Mouse (Mus musculus) spleen, adult 2 months (tissue): Measurements from ENCODE around the gene Nts. TPM values are rescaled to one million over a fixed set of nuclear protein-coding genes. Genes with fewer than 3 reads are reported as not detected.

Experiments
- DNase-seq, 2 experiments: peaks; one replicate each; pipeline versions ENCODE4 v3.0.0 to v3.0.0-alpha.2; 2012 to 2021; ENCODE audit warnings: low spot score in 2 of 2, low read depth in 1 of 2
- H3K27ac ChIP-seq: fragments of 200-500 bp; 2 replicates; pipeline ENCODE4 v1.5.1; 2012; ENCODE audit warnings: low read length, inconsistent platforms; ENCODE audit not compliant: insufficient read depth
- H3K27me3 ChIP-seq: fragments of 200-500 bp; 2 replicates; pipeline ENCODE4 v1.6.1; 2012; ENCODE audit warnings: mild to moderate bottlenecking, moderate library complexity, low read length, inconsistent platforms; ENCODE audit not compliant: control insufficient read depth, insufficient read depth
- H3K36me3 ChIP-seq: fragments of 200-500 bp; 2 replicates; pipeline ENCODE4 v1.6.1; 2012; ENCODE audit warnings: mild to moderate bottlenecking, low read length, inconsistent platforms; ENCODE audit not compliant: control insufficient read depth, insufficient read depth
- H3K4me1 ChIP-seq: fragments of 200-500 bp; 2 replicates; pipeline ENCODE4 v1.6.1; 2011; ENCODE audit warnings: inconsistent platforms; ENCODE audit not compliant: control insufficient read depth, insufficient read depth, insufficient read length
- H3K4me3 ChIP-seq: fragments of 200-500 bp; 2 replicates; pipeline ENCODE4 v1.5.1; 2011; ENCODE audit warnings: mild to moderate bottlenecking, inconsistent platforms; ENCODE audit not compliant: insufficient read depth, insufficient read length; ENCODE audit errors: extremely low read depth
- CTCF ChIP-seq: fragments of 200-500 bp; IDR thresholded peaks from 2 replicates; pipeline ENCODE4 v1.5.1; 2011; ENCODE audit warnings: mild to moderate bottlenecking, inconsistent platforms; ENCODE audit not compliant: insufficient read depth, insufficient read length, insufficient replicate concordance; ENCODE audit errors: extremely low read depth
- POLR2A ChIP-seq: fragments of 200-500 bp; IDR thresholded peaks from 2 replicates; pipeline ENCODE4 v1.6.1; 2011; ENCODE audit warnings: low read depth, low read length, inconsistent platforms
- WGBS: fragments of 180-500 bp; shearing (Covaris S2); methylation state at CpG from one replicate; pipeline ENCODE4 v1.1.7; 2018; 5-methylcytosine and 5-hydroxymethylcytosine counted together
- polyA plus RNA-seq: library from polyadenylated mRNA; depleted of rRNA; stranded (reverse); fragments of >200 nt; gene quantifications from 2 replicates; pipeline ENCODE4 v1.2.3, GENCODE M21; 2012; rRNA removed

Nts gene
- polyA plus RNA-seq: 0.07 and 0.11 TPM in 2 replicates

DNA sequence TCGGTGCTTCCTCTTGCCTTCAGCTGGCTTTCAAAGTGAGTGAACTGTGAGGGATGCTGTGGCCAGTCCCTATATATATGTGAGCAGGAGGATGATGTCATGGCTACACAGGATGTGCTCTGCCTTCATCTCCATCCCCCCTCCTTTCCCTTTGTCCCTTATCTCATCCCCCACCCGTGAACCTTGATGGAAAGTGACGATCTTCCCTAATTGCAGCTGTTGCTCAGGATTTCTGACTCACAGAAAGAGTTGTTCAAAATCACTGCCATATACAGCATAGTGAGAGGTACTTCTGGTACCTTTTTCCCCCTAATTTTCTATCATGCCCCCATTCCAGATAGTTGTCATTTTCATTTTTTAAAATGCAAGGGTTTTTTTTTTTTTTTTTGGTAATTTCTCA lies at the start of gene Nts:
Gene Nts, minus strand, starts transcription at position 101 of the 400 bp plus-strand sequence.
- H3K4me3 ChIP-seq: no peak within 1 kb of the TSS
- whole genome bisulfite sequencing: 10% methylated on average over 3 of the region's 3 CpGs
- no peaks in the 10 kb centered on the region for H3K4me1 ChIP-seq
- H3K27ac ChIP-seq: no peak within 1 kb of the TSS
- DNase-seq: no peak
- TF ChIP-seq POLR2A (no peak), CTCF (no peak)
- H3K27me3 ChIP-seq: no peaks in the 10 kb centered on the region
- no peaks in the 10 kb centered on the region for H3K36me3 ChIP-seq

DNA sequence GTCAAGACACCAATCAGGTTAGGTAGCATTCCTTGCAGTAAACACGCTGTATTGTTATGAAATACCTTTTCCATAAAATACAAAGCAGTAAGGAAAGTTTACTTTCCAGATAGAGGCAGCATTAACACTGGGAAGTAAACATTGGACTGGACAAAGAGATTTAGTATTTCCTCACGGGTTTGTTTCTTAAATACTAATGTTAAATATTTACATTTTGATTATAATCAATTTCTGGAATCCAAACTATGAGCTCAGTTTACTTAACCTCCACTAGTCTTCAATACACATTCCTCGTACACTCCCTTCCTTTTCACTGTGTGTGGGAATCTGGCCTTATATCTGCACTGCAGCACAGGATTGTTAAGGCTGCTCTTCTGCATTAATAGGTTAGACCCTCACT lies 37.6 kb upstream of the Nts start:
- 88% methylated on average over 3 of the region's 3 CpGs for WGBS

DNA sequence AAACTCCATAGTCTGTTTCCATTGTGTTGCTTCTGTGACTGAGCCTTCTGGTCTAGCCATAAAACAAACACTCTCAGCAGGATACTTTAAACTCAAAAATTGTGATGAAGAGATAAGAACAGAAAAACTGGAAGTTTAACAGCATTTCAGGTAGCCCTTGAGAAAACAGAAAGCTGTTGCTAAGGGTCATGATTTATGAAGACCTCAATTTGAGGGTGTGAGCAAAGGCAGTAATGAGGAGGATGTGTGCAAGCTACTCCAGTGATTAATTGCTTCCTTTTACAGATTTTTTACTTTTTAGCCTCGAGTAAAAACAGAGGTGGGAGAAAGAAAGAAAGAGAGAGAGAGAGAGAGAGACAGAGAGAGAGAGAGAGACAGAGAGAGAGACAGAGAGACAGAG lies 23.9 kb upstream of the Nts start:
- no peak for DNase-seq
- H3K4me1 ChIP-seq: no peaks in the 10 kb centered on the region
- WGBS: 0% methylated on average over 1 of the region's 1 CpGs

More for the DNA sequence above, 37.6 kb upstream of the Nts start:
- H3K36me3 ChIP-seq: no peaks in the 10 kb centered on the region
- H3K27me3 ChIP-seq: no peaks in the 10 kb centered on the region
- DNase-seq: no peak
- no peak overlapping the region for H3K27ac ChIP-seq
- TF ChIP-seq POLR2A (no peak), CTCF (no peak)
- no peaks in the 10 kb centered on the region for H3K4me1 ChIP-seq
- no peak overlapping the region for H3K4me3 ChIP-seq

DNA sequence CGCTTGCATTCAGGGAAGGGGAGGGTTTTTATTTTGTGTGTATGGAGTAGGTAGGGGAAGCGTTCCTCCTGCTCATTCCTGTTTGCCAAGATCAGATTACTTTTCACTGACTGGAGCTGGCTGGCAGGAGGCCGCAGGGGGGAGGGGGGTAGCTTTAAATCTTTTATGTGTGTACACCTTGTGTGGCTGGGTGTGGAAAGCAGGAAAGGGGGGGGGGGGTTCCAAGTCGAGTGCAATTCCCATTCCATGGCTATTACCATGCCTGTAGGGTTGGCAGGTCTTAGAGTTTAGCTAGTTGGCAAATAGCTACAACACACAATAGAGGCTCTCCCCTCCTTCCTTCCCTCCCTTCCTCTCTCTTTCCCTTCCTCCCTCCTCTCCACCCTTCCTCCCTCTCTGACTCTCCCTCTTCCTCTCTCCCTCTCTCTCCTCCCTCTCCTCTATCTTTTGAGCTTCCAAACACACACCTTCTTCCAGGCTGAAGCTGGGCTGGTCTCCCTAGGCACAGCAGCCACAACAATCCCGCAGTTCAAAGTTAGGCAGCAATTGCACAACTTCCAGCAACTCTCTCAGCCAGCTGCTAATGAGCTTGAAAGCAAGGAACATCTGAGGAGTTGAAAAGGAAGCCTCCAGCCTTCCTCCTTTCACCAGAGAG lies 21.6 kb upstream of the Nts start, which contains the start of gene Rassf9:
Gene Rassf9, plus strand, starts transcription at position 416 of the 655 bp plus-strand sequence.
- WGBS: 46% methylated on average over 5 of the region's 5 CpGs
- Histone ChIP-seq H3K36me3 (no peaks in the 10 kb centered on the region), H3K4me3 (no peak within 1 kb of the TSS), H3K27ac (no peak within 1 kb of the TSS), H3K4me1 (no peaks in the 10 kb centered on the region), H3K27me3 (no peaks in the 10 kb centered on the region)
- TF ChIP-seq POLR2A: no peak
- no peak for TF ChIP-seq CTCF
- DNase-seq: no peak

More for the DNA sequence above, 23.9 kb upstream of the Nts start:
- H3K36me3 ChIP-seq: no peaks in the 10 kb centered on the region
- TF ChIP-seq POLR2A: no peak
- no peak for TF ChIP-seq CTCF
- H3K4me3 ChIP-seq: no peak overlapping the region
- no peaks in the 10 kb centered on the region for H3K27me3 ChIP-seq
- H3K27ac ChIP-seq: no peak overlapping the region

DNA sequence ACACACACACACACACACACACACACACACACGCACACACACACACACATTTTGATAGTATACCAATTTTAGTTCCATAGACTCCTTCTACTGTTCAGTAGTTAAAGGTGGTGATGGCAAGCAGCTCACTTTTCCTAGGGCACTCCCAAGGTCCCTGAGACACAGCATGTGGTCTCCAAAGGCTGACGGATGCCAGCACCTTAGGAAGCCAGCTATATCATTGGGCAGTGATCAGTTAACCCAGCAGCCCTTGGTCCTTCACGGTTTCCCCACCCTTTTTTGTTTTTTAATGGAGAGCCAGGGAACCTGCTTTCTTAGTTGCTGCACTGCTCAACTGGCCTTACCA lies 21.1 kb upstream of the Nts start:
- TF ChIP-seq POLR2A: no peak
- no peak for TF ChIP-seq CTCF
- Histone ChIP-seq H3K27me3 (no peaks in the 10 kb centered on the region), H3K4me1 (no peaks in the 10 kb centered on the region), H3K4me3 (no peak overlapping the region), H3K36me3 (no peaks in the 10 kb centered on the region), H3K27ac (no peak overlapping the region)
- 70% methylated on average over 3 of the region's 3 CpGs for WGBS
- no peak for DNase-seq

DNA sequence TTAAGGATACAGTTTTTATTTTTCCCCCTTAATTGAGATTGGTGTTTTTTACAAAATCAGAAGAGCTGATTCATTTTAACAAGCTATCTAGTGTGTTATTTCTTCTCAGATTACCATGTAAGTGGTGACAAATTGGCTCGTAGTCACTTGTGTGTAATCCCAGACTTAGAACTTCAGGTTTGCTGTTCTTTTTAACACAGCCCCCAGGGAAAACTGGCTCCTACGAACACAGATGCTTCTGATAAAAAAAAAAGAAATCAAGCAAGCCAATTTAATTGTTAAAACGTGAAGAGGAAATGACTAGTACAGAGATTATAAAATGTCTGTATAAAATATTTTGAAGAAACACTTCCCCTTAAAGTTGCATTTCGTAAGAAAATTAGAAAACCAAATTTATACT lies 17.1 kb upstream of the Nts start:
- Histone ChIP-seq H3K27ac (no peak overlapping the region), H3K4me3 (no peak overlapping the region), H3K4me1 (no peaks in the 10 kb centered on the region), H3K27me3 (no peaks in the 10 kb centered on the region), H3K36me3 (no peaks in the 10 kb centered on the region)
- TF ChIP-seq POLR2A (no peak), CTCF (no peak)
- WGBS: 42% methylated on average over 4 of the region's 4 CpGs
- DNase-seq: no peak

DNA sequence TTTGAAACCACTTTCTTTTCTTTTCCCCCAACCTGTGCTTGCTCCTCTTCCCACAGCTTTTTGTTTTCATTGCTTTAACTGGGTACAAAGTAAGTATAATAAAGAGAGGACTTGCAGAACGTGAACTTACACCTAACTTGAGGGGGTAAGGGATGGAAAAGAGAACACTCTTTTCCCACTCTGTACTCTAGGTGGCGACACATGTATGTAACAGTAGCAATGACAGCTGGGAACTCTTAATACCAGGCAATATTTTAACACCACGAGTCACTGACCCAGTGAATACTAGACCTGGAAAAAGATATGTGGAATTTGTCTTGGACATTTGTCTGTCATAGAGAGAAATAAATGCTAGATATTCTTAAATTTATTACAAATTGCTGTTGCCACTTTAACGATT lies 8.5 kb upstream of the Nts start:
- 25% methylated on average over 4 of the region's 4 CpGs for WGBS
- no peak overlapping the region for H3K27ac ChIP-seq
- H3K36me3 ChIP-seq: no peaks in the 10 kb centered on the region
- no peak for TF ChIP-seq POLR2A
- no peak for TF ChIP-seq CTCF
- H3K27me3 ChIP-seq: no peaks in the 10 kb centered on the region
- H3K4me1 ChIP-seq: no peaks in the 10 kb centered on the region
- DNase-seq: no peak
- H3K4me3 ChIP-seq: no peak overlapping the region
